Mouse (Mus musculus) heart, embryonic 12.5 days (tissue): Measurements from ENCODE around the gene Spryd4. TPM values are rescaled to one million over a fixed set of nuclear protein-coding genes. Genes with fewer than 3 reads are reported as not detected.

Experiments
- ATAC-seq: fragments of 200-750 bp; cut with Nextera tagmentation; 2 replicates; pipeline ENCODE4 v1.8.0; 2017; ENCODE audit warnings: moderate TSS enrichment, moderate library complexity; ENCODE audit not compliant: insufficient number of reproducible peaks, low FRiP score
- H3K27ac ChIP-seq: fragments of 300-500 bp; sonication (generic); 2 replicates; pipeline ENCODE4 v1.5.1; 2016; ENCODE audit warnings: mild to moderate bottlenecking, moderate library complexity; ENCODE audit not compliant: poor library complexity, severe bottlenecking
- H3K27me3 ChIP-seq: fragments of 300-500 bp; sonication (generic); replicated peaks from 2 replicates; pipeline ENCODE4 v1.6.1; 2016; ENCODE audit warnings: mild to moderate bottlenecking, moderate library complexity
- H3K36me3 ChIP-seq: fragments of 300-500 bp; sonication (generic); 2 replicates; pipeline ENCODE4 v1.6.1; 2016; ENCODE audit warnings: mild to moderate bottlenecking, moderate library complexity
- H3K4me1 ChIP-seq: fragments of 300-500 bp; sonication (generic); replicated peaks from 2 replicates; pipeline ENCODE4 v1.6.1; 2016; ENCODE audit warnings: mild to moderate bottlenecking
- H3K4me2 ChIP-seq: fragments of 300-500 bp; sonication (generic); 2 replicates; pipeline ENCODE4 v1.6.1; 2016; ENCODE audit warnings: mild to moderate bottlenecking, moderate library complexity
- H3K4me3 ChIP-seq: fragments of 300-500 bp; sonication (generic); 2 replicates; pipeline ENCODE4 v1.5.1; 2016; ENCODE audit warnings: mild to moderate bottlenecking
- H3K9ac ChIP-seq: fragments of 300-500 bp; sonication (generic); 2 replicates; pipeline ENCODE4 v1.6.1; 2016; ENCODE audit warnings: mild to moderate bottlenecking, moderate library complexity
- H3K9me3 ChIP-seq: fragments of 300-500 bp; sonication (generic); replicated peaks from 2 replicates; pipeline ENCODE4 v1.6.1; 2016; ENCODE audit warnings: mild to moderate bottlenecking, moderate library complexity
- WGBS: fragments of 180-500 bp; shearing (Covaris S2); methylation state at CpG from one replicate; pipeline ENCODE4 v1.1.7; 2016; 5-methylcytosine and 5-hydroxymethylcytosine counted together
- polyA plus RNA-seq: library from polyadenylated mRNA; unstranded; fragments of >200 nt; fragmentation: Nextera tagmentation; extraction: Ambion mirVana; gene quantifications from 2 replicates; pipeline ENCODE4 v1.2.1, GENCODE M21; 2016

Spryd4 gene
- polyA plus RNA-seq, 1 experiment from 2014 or later, result 35.7 TPM

GRCm38 (mm10) chr10:128240131-128240530 is 28.5 kb upstream of the Spryd4 start:
- H3K27me3 ChIP-seq, result no peaks in the 10 kb centered on the region
- H3K36me3 ChIP-seq, result peaks cover 60% of the 10 kb centered on the region
- H3K4me3 ChIP-seq, result no peak overlapping the region
- no peak for ATAC-seq
- no peak overlapping the region for H3K4me2 ChIP-seq
- H3K4me1 ChIP-seq, result peaks cover 11% of the 10 kb centered on the region
- no peak overlapping the region for H3K27ac ChIP-seq
- H3K9ac ChIP-seq, result no peak overlapping the region
- 68% methylated on average over 18 of the region's 18 CpGs for WGBS
- H3K9me3 ChIP-seq, result no peaks in the 10 kb centered on the region

- ATAC-seq, result no peak
- H3K4me2 ChIP-seq, result no peak overlapping the region
- H3K4me1 ChIP-seq, result peaks cover 11% of the 10 kb centered on the region
- WGBS, result 82% methylated on average over 4 of the region's 4 CpGs
- no peak overlapping the region for H3K9ac ChIP-seq
- H3K27me3 ChIP-seq, result no peaks in the 10 kb centered on the region
- peaks cover 50% of the 10 kb centered on the region for H3K36me3 ChIP-seq
- no peak overlapping the region for H3K27ac ChIP-seq
- no peak overlapping the region for H3K4me3 ChIP-seq
- H3K9me3 ChIP-seq, result no peaks in the 10 kb centered on the region
Measured at GRCm38 (mm10) chr10:128239140-128239539, 27.5 kb upstream of the Spryd4 start.

- Histone ChIP-seq H3K4me2 (no peak overlapping the region), H3K36me3 (peaks cover 40% of the 10 kb centered on the region), H3K27ac (no peak overlapping the region), H3K27me3 (no peaks in the 10 kb centered on the region), H3K4me3 (no peak overlapping the region), H3K9me3 (no peaks in the 10 kb centered on the region), H3K4me1 (peaks cover 10% of the 10 kb centered on the region), H3K9ac (no peak overlapping the region)
- ATAC-seq, result no peak
- 81% methylated on average over 15 of the region's 15 CpGs for WGBS
Measured at GRCm38 (mm10) chr10:128237807-128238480, 26.3 kb upstream of the Spryd4 start.

GRCm38 (mm10) chr10:128236321-128236720 is 24.7 kb upstream of the Spryd4 start:
- no peak overlapping the region for H3K4me2 ChIP-seq
- H3K9ac ChIP-seq, result no peak overlapping the region
- peaks cover 24% of the 10 kb centered on the region for H3K36me3 ChIP-seq
- H3K4me3 ChIP-seq, result no peak overlapping the region
- no peak for ATAC-seq
- no peaks in the 10 kb centered on the region for H3K27me3 ChIP-seq
- H3K4me1 ChIP-seq, result peaks cover 13% of the 10 kb centered on the region
- no peaks in the 10 kb centered on the region for H3K9me3 ChIP-seq
- no peak overlapping the region for H3K27ac ChIP-seq
- WGBS, result 75% methylated on average over 4 of the region's 4 CpGs

- peak; percentile 26 for ATAC-seq
- no peaks in the 10 kb centered on the region for H3K27me3 ChIP-seq
- under 1% methylated on average over 14 of the region's 14 CpGs for WGBS
- peak overlapping the region; percentile 82 for H3K4me3 ChIP-seq
- peak overlapping the region; percentile 80 for H3K4me2 ChIP-seq
- peak overlapping the region; percentile 90 for H3K27ac ChIP-seq
- peaks cover 13% of the 10 kb centered on the region for H3K4me1 ChIP-seq
- H3K36me3 ChIP-seq, result no peaks in the 10 kb centered on the region
- H3K9ac ChIP-seq, result peak overlapping the region; percentile 93
- H3K9me3 ChIP-seq, result no peaks in the 10 kb centered on the region
Measured at GRCm38 (mm10) chr10:128232420-128232985, 20.9 kb upstream of the Spryd4 start.

- H3K4me1 ChIP-seq, result peaks cover 12% of the 10 kb centered on the region
- H3K4me3 ChIP-seq, result peak within 1 kb of the TSS; percentile 82
- under 1% methylated on average over 58 of the region's 58 CpGs for WGBS
- H3K27ac ChIP-seq, result peak within 1 kb of the TSS; percentile 90
- no peaks in the 10 kb centered on the region for H3K27me3 ChIP-seq
- H3K4me2 ChIP-seq, result peak within 1 kb of the TSS; percentile 80
- peak within 1 kb of the TSS; percentile 93 for H3K9ac ChIP-seq
- no peaks in the 10 kb centered on the region for H3K9me3 ChIP-seq
- ATAC-seq, result peak; percentile 92
- H3K36me3 ChIP-seq, result no peaks in the 10 kb centered on the region
Measured at GRCm38 (mm10) chr10:128231697-128232419, 20.3 kb upstream of the Spryd4 start, which contains the start of gene Timeless. Gene Timeless, plus strand, starts transcription at chr10:128232065.

GRCm38 (mm10) chr10:128231146-128231545 is 19.5 kb upstream of the Spryd4 start:
- WGBS, result 22% methylated on average over 5 of the region's 5 CpGs
- H3K4me3 ChIP-seq, result peak overlapping the region; percentile 82
- H3K27me3 ChIP-seq, result no peaks in the 10 kb centered on the region; the same call in 1 of the 2 replicates
- H3K4me1 ChIP-seq, result peaks cover 12% of the 10 kb centered on the region
- H3K4me2 ChIP-seq, result peak overlapping the region; percentile 80
- H3K27ac ChIP-seq, result peak overlapping the region; percentile 90; the same call in 1 of the 2 replicates
- no peak for ATAC-seq
- peak overlapping the region; percentile 55 for H3K9ac ChIP-seq
- H3K9me3 ChIP-seq, result no peaks in the 10 kb centered on the region
- H3K36me3 ChIP-seq, result no peaks in the 10 kb centered on the region

- Histone ChIP-seq H3K4me2 (peak overlapping the region; percentile 80; the same call in 1 of the 2 replicates), H3K4me1 (peaks cover 12% of the 10 kb centered on the region), H3K4me3 (no peak overlapping the region), H3K27ac (no peak overlapping the region), H3K9me3 (no peaks in the 10 kb centered on the region), H3K36me3 (no peaks in the 10 kb centered on the region), H3K27me3 (no peaks in the 10 kb centered on the region; the same call in 1 of the 2 replicates), H3K9ac (peak overlapping the region; percentile 55; the same call in 1 of the 2 replicates)
- WGBS, result 80% methylated on average over 12 of the region's 12 CpGs
- ATAC-seq, result no peak
Measured at GRCm38 (mm10) chr10:128230582-128230981, 19.0 kb upstream of the Spryd4 start.

- Histone ChIP-seq H3K4me1 (peaks cover 14% of the 10 kb centered on the region), H3K9ac (no peak overlapping the region), H3K4me2 (no peak overlapping the region), H3K36me3 (no peaks in the 10 kb centered on the region), H3K4me3 (no peak overlapping the region), H3K27me3 (no peaks in the 10 kb centered on the region; the same call in 1 of the 2 replicates), H3K27ac (no peak overlapping the region), H3K9me3 (no peaks in the 10 kb centered on the region)
- no peak for ATAC-seq
- 90% methylated on average over 8 of the region's 8 CpGs for WGBS
Measured at GRCm38 (mm10) chr10:128228009-128228408, 16.4 kb upstream of the Spryd4 start.

- no peak for ATAC-seq
Measured at GRCm38 (mm10) chr10:128227592-128227991, 16.0 kb upstream of the Spryd4 start.

GRCm38 (mm10) chr10:128225538-128225937 is 13.9 kb upstream of the Spryd4 start, which contains the start of gene Mip:
Gene Mip, plus strand, starts transcription at chr10:128225838.
- 55% methylated on average over 4 of the region's 4 CpGs for WGBS
- H3K4me2 ChIP-seq, result no peak within 1 kb of the TSS
- H3K27me3 ChIP-seq, result no peaks in the 10 kb centered on the region; the same call in 1 of the 2 replicates
- 0 out of 2 replicates have a peak within 1 kb of the TSS, but pooled peaks have one; percentile 34 for H3K9ac ChIP-seq
- H3K36me3 ChIP-seq, result no peaks in the 10 kb centered on the region
- H3K4me1 ChIP-seq, result peaks cover 5% of the 10 kb centered on the region; the same call in 1 of the 2 replicates
- H3K9me3 ChIP-seq, result no peaks in the 10 kb centered on the region
- no peak within 1 kb of the TSS for H3K4me3 ChIP-seq
- no peak for ATAC-seq
- no peak within 1 kb of the TSS for H3K27ac ChIP-seq

More at GRCm38 (mm10) chr10:128227592-128227991, 16.0 kb upstream of the Spryd4 start:
- H3K36me3 ChIP-seq, result no peaks in the 10 kb centered on the region
- peaks cover 11% of the 10 kb centered on the region for H3K4me1 ChIP-seq
- no peaks in the 10 kb centered on the region for H3K9me3 ChIP-seq
- H3K4me2 ChIP-seq, result no peak overlapping the region
- WGBS, result 75% methylated on average over 9 of the region's 9 CpGs
- no peak overlapping the region for H3K9ac ChIP-seq
- H3K4me3 ChIP-seq, result no peak overlapping the region
- H3K27ac ChIP-seq, result no peak overlapping the region
- H3K27me3 ChIP-seq, result no peaks in the 10 kb centered on the region; the same call in 1 of the 2 replicates
